Mouse (Mus musculus) stomach, postnatal 0 days (tissue): ENCODE measurements around the gene Topaz1. TPM values are rescaled to one million over a fixed set of nuclear protein-coding genes. Genes with fewer than 3 reads are reported as not detected.

Experiments
- ATAC-seq: fragments of 200-750 bp; cut with Nextera tagmentation; 2 replicates; pipeline ENCODE4 v1.8.0; 2017; ENCODE audit not compliant: low FRiP score, low TSS enrichment
- DNase-seq: peaks from one replicate; pipeline ENCODE4 v3.0.0-alpha.2; 2016; ENCODE audit warnings: low spot score
- H3K27ac ChIP-seq: fragments of 300-500 bp; sonication (generic); replicated peaks from 2 replicates; pipeline ENCODE4 v1.5.1; 2014; ENCODE audit warnings: mild to moderate bottlenecking, control low read depth
- H3K27me3 ChIP-seq: fragments of 300-500 bp; sonication (generic); 2 replicates; pipeline ENCODE4 v1.6.1; 2014; ENCODE audit warnings: low read length; ENCODE audit not compliant: control insufficient read depth, insufficient read depth
- H3K36me3 ChIP-seq: fragments of 300-500 bp; sonication (generic); 2 replicates; pipeline ENCODE4 v1.6.1; 2014; ENCODE audit warnings: low read length, mixed read lengths; ENCODE audit not compliant: control insufficient read depth, insufficient read depth
- H3K4me1 ChIP-seq: fragments of 300-500 bp; sonication (generic); replicated peaks from 2 replicates; pipeline ENCODE4 v1.6.1; 2014; ENCODE audit warnings: antibody characterized with exemption; ENCODE audit not compliant: control insufficient read depth, insufficient read depth
- H3K4me2 ChIP-seq: fragments of 300-500 bp; sonication (generic); replicated peaks from 2 replicates; pipeline ENCODE4 v1.6.1; 2014; ENCODE audit warnings: low read depth, mild to moderate bottlenecking, control low read depth, moderate library complexity
- H3K4me3 ChIP-seq: fragments of 300-500 bp; sonication (generic); 2 replicates; pipeline ENCODE4 v1.5.1; 2014; ENCODE audit warnings: low read depth, low read length, control low read depth
- H3K9ac ChIP-seq: fragments of 300-500 bp; sonication (generic); 2 replicates; pipeline ENCODE4 v1.6.1; 2014; ENCODE audit warnings: mild to moderate bottlenecking, low read length, control low read depth, mixed read lengths
- H3K9me3 ChIP-seq: fragments of 300-500 bp; sonication (generic); 2 replicates; pipeline ENCODE4 v1.6.1; 2016; ENCODE audit warnings: low read length; ENCODE audit not compliant: control insufficient read depth
- CTCF ChIP-seq: IDR thresholded peaks from 2 replicates; pipeline ENCODE4 v1.5.1; 2016; ENCODE audit warnings: antibody characterized with exemption, low read depth, mild to moderate bottlenecking, moderate library complexity
- EP300 ChIP-seq: optimal IDR thresholded peaks from 2 replicates; pipeline ENCODE3; 2016; ENCODE audit warnings: antibody characterized with exemption
- WGBS: fragments of 180-500 bp; shearing (Covaris S2); extraction: QIAGEN DNeasy Blood & Tissue Kit; methylation state at CpG from one replicate; pipeline ENCODE4 v1.1.7; 2014; 5-methylcytosine and 5-hydroxymethylcytosine counted together
- polyA plus RNA-seq: library from polyadenylated mRNA; unstranded; fragments of >200 nt; fragmentation: Nextera tagmentation; extraction: Ambion mirVana; gene quantifications from 2 replicates; pipeline ENCODE4 v1.2.1, GENCODE M21; 2015

Gene Topaz1
- polyA plus RNA-seq, result not detected in 2 replicates

- TF ChIP-seq EP300 (no peak), CTCF (no peak)
- Histone ChIP-seq H3K27ac (no peak within 1 kb of the TSS), H3K4me2 (no peak within 1 kb of the TSS), H3K27me3 (no peaks in the 10 kb centered on the region), H3K36me3 (no peaks in the 10 kb centered on the region), H3K4me3 (no peak within 1 kb of the TSS), H3K4me1 (no peaks in the 10 kb centered on the region), H3K9me3 (no peaks in the 10 kb centered on the region), H3K9ac (no peak within 1 kb of the TSS)
- WGBS, result 69% methylated on average over 28 of the region's 28 CpGs
- DNase-seq (no peak), ATAC-seq (no peak)
Observed at GRCm38 (mm10) chr9:122747060-122747459, at the start of gene Topaz1. TSS of gene Topaz1 (plus strand) at chr9:122747346.

- WGBS, result 6% methylated on average over 3 of the region's 3 CpGs
Observed at GRCm38 (mm10) chr9:122701817-122702216, 45.3 kb upstream of the Topaz1 start.

GRCm38 (mm10) chr9:122713836-122714235, 33.3 kb upstream of the Topaz1 start:
- no peaks in the 10 kb centered on the region for H3K27me3 ChIP-seq
- H3K36me3 ChIP-seq, result no peaks in the 10 kb centered on the region
- H3K9me3 ChIP-seq, result no peaks in the 10 kb centered on the region
- no peak overlapping the region for H3K27ac ChIP-seq
- H3K4me1 ChIP-seq, result no peaks in the 10 kb centered on the region
- no peak overlapping the region for H3K9ac ChIP-seq
- WGBS, result 16% methylated on average over 2 of the region's 2 CpGs
- no peak for ATAC-seq
- H3K4me2 ChIP-seq, result no peak overlapping the region
- no peak for DNase-seq
- no peak overlapping the region for H3K4me3 ChIP-seq
- no peak for TF ChIP-seq EP300
- no peak for TF ChIP-seq CTCF

More at GRCm38 (mm10) chr9:122701817-122702216, 45.3 kb upstream of the Topaz1 start:
- no peaks in the 10 kb centered on the region for H3K36me3 ChIP-seq
- no peak overlapping the region for H3K27ac ChIP-seq
- no peak overlapping the region for H3K9ac ChIP-seq
- DNase-seq, result peak; percentile 54
- ATAC-seq, result no peak
- no peaks in the 10 kb centered on the region for H3K9me3 ChIP-seq
- H3K27me3 ChIP-seq, result no peaks in the 10 kb centered on the region
- TF ChIP-seq CTCF (no peak), EP300 (no peak)
- H3K4me3 ChIP-seq, result no peak overlapping the region
- no peaks in the 10 kb centered on the region for H3K4me1 ChIP-seq
- H3K4me2 ChIP-seq, result no peak overlapping the region

- TF ChIP-seq EP300, result no peak
- no peak for TF ChIP-seq CTCF
- ATAC-seq (no peak), DNase-seq (no peak)
- WGBS, result 80% methylated on average over 2 of the region's 2 CpGs
- Histone ChIP-seq H3K4me2 (no peak overlapping the region), H3K9ac (no peak overlapping the region), H3K4me1 (no peaks in the 10 kb centered on the region), H3K36me3 (no peaks in the 10 kb centered on the region), H3K9me3 (no peaks in the 10 kb centered on the region), H3K27me3 (no peaks in the 10 kb centered on the region), H3K4me3 (no peak overlapping the region), H3K27ac (no peak overlapping the region)
Observed at GRCm38 (mm10) chr9:122715046-122715445, 32.1 kb upstream of the Topaz1 start.

GRCm38 (mm10) chr9:122716131-122716921, 30.8 kb upstream of the Topaz1 start:
- no peak for ATAC-seq

GRCm38 (mm10) chr9:122722296-122722695, 24.9 kb upstream of the Topaz1 start:
- no peak overlapping the region for H3K4me2 ChIP-seq
- DNase-seq (no peak), ATAC-seq (no peak)
- H3K27me3 ChIP-seq, result no peaks in the 10 kb centered on the region
- no peaks in the 10 kb centered on the region for H3K4me1 ChIP-seq
- H3K27ac ChIP-seq, result no peak overlapping the region
- H3K9me3 ChIP-seq, result no peaks in the 10 kb centered on the region
- no peak overlapping the region for H3K9ac ChIP-seq
- H3K36me3 ChIP-seq, result no peaks in the 10 kb centered on the region
- no peak for TF ChIP-seq EP300
- TF ChIP-seq CTCF, result no peak
- H3K4me3 ChIP-seq, result no peak overlapping the region
- WGBS, result 33% methylated on average over 4 of the region's 4 CpGs

More at GRCm38 (mm10) chr9:122716131-122716921, 30.8 kb upstream of the Topaz1 start:
- no peak for TF ChIP-seq EP300
- TF ChIP-seq CTCF, result no peak
- H3K9ac ChIP-seq, result no peak overlapping the region
- no peaks in the 10 kb centered on the region for H3K9me3 ChIP-seq
- H3K4me2 ChIP-seq, result no peak overlapping the region
- H3K4me1 ChIP-seq, result no peaks in the 10 kb centered on the region
- no peak for DNase-seq
- no peaks in the 10 kb centered on the region for H3K36me3 ChIP-seq
- WGBS, result 20% methylated on average over 7 of the region's 7 CpGs
- no peak overlapping the region for H3K4me3 ChIP-seq
- H3K27me3 ChIP-seq, result no peaks in the 10 kb centered on the region
- no peak overlapping the region for H3K27ac ChIP-seq
